Mouse (Mus musculus): Measurements from ENCODE around the gene Rffl.

DNA sequence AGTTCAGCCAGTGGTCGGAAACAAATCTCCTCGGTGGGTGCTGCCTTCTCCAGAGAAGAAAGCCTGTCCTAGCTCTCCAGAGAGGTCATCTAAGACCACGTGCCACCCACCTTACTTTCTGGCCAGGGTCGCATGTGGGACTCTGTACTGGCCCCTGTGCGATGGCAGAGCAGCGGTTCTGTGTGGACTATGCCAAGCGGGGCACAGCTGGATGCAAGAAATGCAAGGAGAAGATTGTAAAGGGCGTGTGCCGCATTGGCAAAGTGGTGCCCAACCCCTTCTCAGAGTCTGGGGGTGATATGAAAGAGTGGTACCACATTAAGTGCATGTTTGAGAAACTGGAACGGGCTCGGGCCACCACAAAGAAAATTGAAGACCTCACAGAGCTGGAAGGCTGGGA, 87.6 kb downstream of the Rffl start:
- TF ChIP-seq CTCF (IDR thresholded peaks at IDR 0.05; ENCODE audit: extremely low read depth, insufficient read length, insufficient replicate concordance, low read depth, low read length) = no peak
- no peak for TF ChIP-seq POLR2A (IDR thresholded peaks at IDR 0.05; ENCODE audit: low read depth, low read length)

All from small intestine, adult 2 months (tissue).